Mouse (Mus musculus) embryo, embryonic 10 days (tissue): ENCODE measurements at regions not wholly inside any gene's neighbourhood (a gene's known extent, or its start where the extent isn't known, plus 50 kb on each side); places are given as distances from the start of the nearest gene placed in this dataset.

Experiments used
- DNase-seq: peaks from one replicate; pipeline ENCODE4 v3.0.0-alpha.2; 2015; ENCODE audit warnings: low spot score

- no peak for DNase-seq
These were observed 532.9 kb downstream of the Tshz3 start for GRCm38 (mm10) chr7:37230641-37231347.

- DNase-seq = no peak
These were observed 532.6 kb downstream of the Zfp536 start for GRCm38 (mm10) chr7:37240832-37241231.

- no peak for DNase-seq
These were observed 531.7 kb downstream of the Zfp536 start for GRCm38 (mm10) chr7:37241781-37242180.

- DNase-seq = no peak
These were observed 531.0 kb downstream of the Zfp536 start for GRCm38 (mm10) chr7:37242476-37242875.

- DNase-seq = no peak
These were observed 527.3 kb downstream of the Zfp536 start for GRCm38 (mm10) chr7:37246156-37246555.

- DNase-seq = peak; percentile 42
These were observed 519.0 kb downstream of the Zfp536 start for GRCm38 (mm10) chr7:37254431-37254830.

GRCm38 (mm10) chr7:37255840-37256239 lies 517.6 kb downstream of the Zfp536 start:
- peak; percentile 6 for DNase-seq

- peak; percentile 65 for DNase-seq
These were observed 514.1 kb downstream of the Zfp536 start for GRCm38 (mm10) chr7:37259293-37259692.

- DNase-seq = peak; percentile 20
These were observed 510.6 kb downstream of the Zfp536 start for GRCm38 (mm10) chr7:37262846-37263245.

GRCm38 (mm10) chr7:37267404-37267803 lies 506.0 kb downstream of the Zfp536 start:
- DNase-seq = peak; percentile 33

GRCm38 (mm10) chr7:37270841-37271240 lies 502.6 kb downstream of the Zfp536 start:
- DNase-seq = no peak

GRCm38 (mm10) chr7:37290018-37290417 lies 483.4 kb downstream of the Zfp536 start:
- no peak for DNase-seq

GRCm38 (mm10) chr7:37290493-37291045 lies 482.9 kb downstream of the Zfp536 start:
- no peak for DNase-seq

- DNase-seq = no peak
These were observed 481.7 kb downstream of the Zfp536 start for GRCm38 (mm10) chr7:37291726-37292125.

GRCm38 (mm10) chr7:37292554-37292953 lies 480.9 kb downstream of the Zfp536 start:
- DNase-seq = no peak

- peak; percentile 35 for DNase-seq
These were observed 474.6 kb downstream of the Zfp536 start for GRCm38 (mm10) chr7:37298888-37299287.

- no peak for DNase-seq
These were observed 468.0 kb downstream of the Zfp536 start for GRCm38 (mm10) chr7:37305463-37305862.

GRCm38 (mm10) chr7:37307191-37307590 lies 466.2 kb downstream of the Zfp536 start:
- DNase-seq = no peak

GRCm38 (mm10) chr7:37324653-37325052 lies 448.8 kb downstream of the Zfp536 start:
- no peak for DNase-seq

GRCm38 (mm10) chr7:37333451-37333850 lies 440.0 kb downstream of the Zfp536 start:
- no peak for DNase-seq

GRCm38 (mm10) chr7:37335212-37335611 lies 438.2 kb downstream of the Zfp536 start:
- DNase-seq = no peak

GRCm38 (mm10) chr7:37336171-37336850 lies 437.1 kb downstream of the Zfp536 start:
- no peak for DNase-seq

GRCm38 (mm10) chr7:37336851-37337531 lies 436.4 kb downstream of the Zfp536 start:
- DNase-seq = peak; percentile 60
